Mouse (Mus musculus): ENCODE measurements around the gene Ptpn3.

Gene Ptpn3

GRCm38 (mm10) chr4:57162789-57163722, 138.6 kb downstream of the Ptpn3 start:
- DNase-seq: no peak

GRCm38 (mm10) chr4:57160571-57160970, 141.1 kb downstream of the Ptpn3 start:
- no peak for DNase-seq

GRCm38 (mm10) chr4:57156549-57157169, 145.0 kb downstream of the Ptpn3 start:
- DNase-seq: peak; percentile 70

DNA sequence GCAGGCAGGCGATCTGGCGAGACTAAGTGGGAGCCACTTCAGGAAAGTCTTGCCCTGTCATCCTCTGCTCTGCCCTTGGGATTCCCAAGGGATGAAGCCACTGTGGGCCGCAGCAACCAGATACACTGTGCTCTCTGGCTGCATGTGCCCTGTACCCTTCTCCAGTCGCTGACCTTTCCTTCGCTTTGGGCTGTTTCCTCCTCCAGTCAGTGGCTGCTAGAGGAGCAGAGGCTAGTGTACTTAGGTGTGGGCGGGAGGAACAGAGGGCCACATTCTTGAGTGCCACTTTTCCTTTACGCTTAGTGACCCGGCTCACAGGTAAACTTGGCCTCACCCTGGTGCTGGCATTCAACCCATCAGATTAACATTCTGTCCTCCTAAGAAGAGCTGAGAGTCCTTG, 147.8 kb downstream of the Ptpn3 start:
- DNase-seq: peak; percentile 51

DNA sequence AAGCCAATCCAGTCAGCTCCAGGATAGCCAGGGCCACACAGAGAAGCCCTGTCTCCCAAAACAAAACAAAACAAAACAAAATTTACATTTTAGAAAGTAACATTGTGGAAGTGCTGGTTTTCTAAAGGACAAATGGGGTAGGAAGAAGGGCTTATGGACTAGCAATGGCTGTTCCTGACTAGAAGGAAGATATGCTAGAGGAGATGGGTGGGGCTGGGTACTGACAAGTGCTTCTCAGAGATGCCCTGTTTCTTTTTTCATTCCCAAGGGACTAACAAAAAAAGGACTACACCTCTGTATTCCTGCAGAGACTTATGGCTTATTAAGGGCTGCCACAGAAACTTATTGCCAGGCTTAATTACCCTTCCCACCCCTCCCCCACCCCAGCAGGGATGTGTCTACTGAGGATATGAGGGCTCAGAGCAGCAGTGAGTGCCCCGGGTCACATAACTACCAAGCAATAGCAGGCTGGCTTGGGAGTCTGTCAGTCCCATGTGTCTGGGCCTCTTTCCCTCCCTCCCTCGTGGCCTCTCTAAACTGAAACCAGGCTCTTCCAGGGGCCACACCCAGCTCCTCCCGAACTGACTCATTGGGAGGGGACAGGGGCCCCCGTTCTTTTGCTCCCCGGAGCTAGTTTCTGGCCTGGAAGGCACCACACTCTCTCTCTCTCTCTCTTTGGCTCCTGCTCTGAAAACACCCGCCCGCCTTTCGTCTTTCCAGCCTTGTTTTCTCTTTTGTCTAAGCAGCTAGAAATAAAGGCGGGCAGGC, 148.4 kb downstream of the Ptpn3 start:
- no peak for DNase-seq

GRCm38 (mm10) chr4:57148182-57148581, 153.5 kb downstream of the Ptpn3 start:
- no peak for DNase-seq

DNA sequence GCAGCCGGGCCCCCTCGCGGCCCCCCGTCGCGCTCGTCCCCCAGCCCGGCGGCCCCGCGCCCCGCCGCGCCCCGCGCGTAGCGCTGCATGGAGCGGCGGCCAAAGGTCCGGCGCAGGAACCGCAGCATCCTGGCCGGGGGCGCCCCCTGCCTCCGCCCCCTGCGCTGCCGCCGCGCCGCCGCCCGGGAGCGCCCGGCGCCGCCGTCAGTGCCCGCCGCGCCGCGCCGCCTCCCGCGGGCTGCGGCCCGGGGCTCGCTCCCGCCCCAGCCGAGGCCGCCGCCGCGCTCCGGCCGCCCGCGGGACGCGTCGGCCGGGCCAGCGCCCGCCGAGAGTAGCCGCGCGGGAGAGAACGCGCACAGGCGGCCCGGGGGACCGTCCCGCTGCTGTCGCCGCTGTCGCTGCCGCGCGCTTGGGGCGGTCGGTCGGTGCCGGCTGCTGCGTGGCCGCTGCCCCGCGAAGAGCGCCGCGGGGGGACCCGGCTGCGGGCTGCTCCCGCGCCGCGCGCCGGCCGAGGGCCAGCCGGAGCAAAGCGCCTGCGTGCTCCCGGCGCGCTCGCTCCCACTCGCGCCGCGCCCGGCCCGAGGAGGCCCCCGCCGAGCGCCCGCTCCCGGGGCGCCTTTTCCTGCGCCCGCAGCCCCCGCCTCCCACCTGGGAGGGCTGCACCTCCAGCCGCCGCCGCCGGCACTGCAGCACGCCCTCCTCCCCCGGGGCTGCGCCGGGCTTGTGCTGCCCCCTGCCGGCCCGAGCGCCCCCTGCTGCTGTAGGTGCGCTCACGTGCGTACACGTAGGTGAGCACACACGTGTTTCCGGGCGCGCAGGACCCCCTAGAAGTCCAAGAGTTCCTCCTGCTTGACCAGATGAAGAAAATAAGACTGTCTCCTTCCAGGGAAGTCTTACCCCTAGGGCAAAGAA, 158.4 kb downstream of the Ptpn3 start, which contains the start of gene Epb41l4b:
Epb41l4b (minus strand) TSS at position 412 of the 912 bp plus-strand sequence.
- peak; percentile 79 for DNase-seq

- no peak for DNase-seq
Observed at GRCm38 (mm10) chr4:57142374-57143025, 159.1 kb downstream of the Ptpn3 start.

DNA sequence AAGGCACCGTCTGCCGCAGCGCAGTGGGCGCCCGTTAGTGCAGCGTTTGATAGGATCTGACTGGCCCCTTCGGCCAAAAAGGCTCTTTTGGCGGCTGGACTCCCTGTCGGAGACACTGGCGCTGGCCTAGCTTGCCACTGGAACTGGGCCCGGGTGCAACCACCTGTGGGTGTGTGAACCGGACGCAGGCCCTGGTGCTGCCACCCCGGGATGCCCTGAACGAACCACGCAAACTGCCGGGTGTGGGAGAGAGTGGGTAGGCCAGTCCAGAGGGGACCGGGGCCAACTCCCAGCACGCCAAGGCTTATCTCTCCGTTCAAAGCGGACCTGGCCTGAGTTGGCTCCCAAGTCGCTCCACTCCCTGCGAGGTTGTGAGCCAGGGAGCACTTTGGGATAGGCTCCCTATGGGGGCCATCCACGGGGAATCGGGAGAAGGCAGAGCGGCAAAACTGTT, 159.7 kb downstream of the Ptpn3 start:
- no peak for DNase-seq

DNA sequence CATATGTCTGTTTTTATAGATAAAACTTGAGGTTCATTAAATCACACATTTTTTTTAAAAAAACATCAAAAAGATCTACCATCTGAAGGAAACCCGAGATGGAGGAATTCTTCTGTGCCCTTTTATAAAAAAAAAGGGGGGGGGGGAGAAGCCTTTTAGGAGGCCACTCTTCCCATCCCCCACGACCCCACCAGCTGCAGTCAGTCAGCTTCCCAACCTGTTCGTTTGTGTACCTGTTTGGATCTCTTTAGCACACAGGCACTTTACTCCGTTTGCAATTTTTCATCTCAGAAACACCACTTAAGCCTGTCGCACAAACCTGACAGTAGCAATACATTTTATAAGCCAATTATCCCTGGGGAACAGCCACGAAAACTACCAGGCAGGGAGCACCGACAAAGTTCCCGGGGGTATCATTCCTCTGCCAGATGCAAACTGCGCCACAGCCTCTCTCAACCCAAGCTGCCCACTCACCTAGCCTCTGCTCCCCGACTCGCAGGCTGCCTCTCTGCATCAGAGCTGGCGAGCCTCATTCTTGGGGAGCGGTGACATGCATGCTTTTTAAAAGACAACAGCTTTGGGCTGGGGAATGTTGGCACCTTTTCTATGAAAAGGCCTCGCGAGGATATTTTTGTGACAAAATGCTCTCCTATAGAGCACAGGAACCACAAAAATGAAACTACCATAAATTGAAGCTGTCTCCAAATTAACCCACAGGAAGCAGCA, 160.5 kb downstream of the Ptpn3 start:
- no peak for DNase-seq
